Mouse (Mus musculus) heart, adult 2 months (tissue): ENCODE measurements at regions not wholly inside any gene's neighbourhood (a gene's known extent, or its start where the extent isn't known, plus 50 kb on each side); places are given as distances from the start of the nearest gene placed in this dataset.

Experiments
- DNase-seq, 2 experiments: peaks; one replicate each; pipeline ENCODE4 v3.0.0; 2021
- H3K27ac ChIP-seq: fragments of 200-600 bp; 2 replicates; pipeline ENCODE4 v1.8.1; 2022
- H3K27me3 ChIP-seq: fragments of 200-500 bp; 2 replicates; pipeline ENCODE4 v1.6.1; 2012; ENCODE audit warnings: mild to moderate bottlenecking, low read length, inconsistent platforms, mixed read lengths; ENCODE audit not compliant: control insufficient read depth, insufficient read depth
- H3K36me3 ChIP-seq: fragments of 200-500 bp; 2 replicates; pipeline ENCODE4 v1.6.1; 2012; ENCODE audit warnings: low read length, inconsistent platforms; ENCODE audit not compliant: control insufficient read depth, insufficient read depth
- H3K4me1 ChIP-seq: fragments of 200-500 bp; 2 replicates; pipeline ENCODE4 v1.6.1; 2011; ENCODE audit warnings: low read length; ENCODE audit not compliant: control insufficient read depth, insufficient read depth
- H3K4me3 ChIP-seq: fragments of 200-600 bp; 2 replicates; pipeline ENCODE4 v1.8.1; 2022
- H3K79me2 ChIP-seq: fragments of 200-500 bp; replicated peaks from 2 replicates; pipeline ENCODE4 v1.6.1; 2012; ENCODE audit warnings: mild to moderate bottlenecking, inconsistent platforms, low read length, moderate library complexity, mixed read lengths; ENCODE audit not compliant: control insufficient read depth, insufficient read depth
- H3K9ac ChIP-seq: fragments of 200-500 bp; 2 replicates; pipeline ENCODE4 v1.6.1; 2012; ENCODE audit warnings: low read depth, mild to moderate bottlenecking, control low read depth, inconsistent platforms, low read length, mixed read lengths
- CTCF ChIP-seq: fragments of 200-600 bp; IDR thresholded peaks from 2 replicates; pipeline ENCODE4 v1.8.1; 2022; ENCODE audit warnings: antibody characterized with exemption, mild to moderate bottlenecking, moderate library complexity
- EP300 ChIP-seq: fragments of 200-500 bp; IDR thresholded peaks from 2 replicates; pipeline ENCODE4 v1.6.1; 2011; ENCODE audit warnings: low read depth, low read length, control low read depth; ENCODE audit not compliant: insufficient read depth
- POLR2A ChIP-seq: fragments of 200-500 bp; IDR thresholded peaks from 2 replicates; pipeline ENCODE4 v1.6.1; 2011; ENCODE audit warnings: mild to moderate bottlenecking, low read depth, low read length, control low read depth; ENCODE audit not compliant: insufficient read depth
- WGBS: fragments of 180-500 bp; shearing (Covaris S2); methylation state at CpG from one replicate; pipeline ENCODE4 v1.1.7; 2018; 5-methylcytosine and 5-hydroxymethylcytosine counted together
- intact Hi-C: fragments of 180-260 bp; cut with DNase I; formaldehyde crosslinking; loops from one replicate; pipeline ENCODE4 v1.15.1; 2025

- intact Hi-C loops = no loop called here
- Histone ChIP-seq H3K79me2 (no peaks in the 10 kb centered on the region), H3K36me3 (peaks cover 16% of the 10 kb centered on the region), H3K4me3 (no peak overlapping the region), H3K27me3 (no peaks in the 10 kb centered on the region), H3K9ac (no peak overlapping the region), H3K4me1 (peaks cover 14% of the 10 kb centered on the region), H3K27ac (no peak overlapping the region)
- no peak for DNase-seq
- no peak for TF ChIP-seq POLR2A
- 90% methylated on average over 6 of the region's 6 CpGs for WGBS
These were observed 96.6 kb downstream of the Trib2 start for GRCm38 (mm10) chr12:15720171-15720570.

- TF ChIP-seq CTCF = no peak
- no peak for TF ChIP-seq POLR2A
- no peak for TF ChIP-seq EP300
- DNase-seq = peak in 1 of 2 experiments; percentile 32
- H3K36me3 ChIP-seq = peaks cover 16% of the 10 kb centered on the region
- H3K79me2 ChIP-seq = no peaks in the 10 kb centered on the region
- H3K4me1 ChIP-seq = peaks cover 14% of the 10 kb centered on the region
- WGBS = 33% methylated on average over 1 of the region's 1 CpGs
- no peak overlapping the region for H3K9ac ChIP-seq
- no peaks in the 10 kb centered on the region for H3K27me3 ChIP-seq
- intact Hi-C loops = loop anchor here (1.0 to 5.0 kb wide), 7 partner anchors 15 to 288 kb away; no protein-coding TSS in a partner anchor
- H3K4me3 ChIP-seq = no peak overlapping the region
- H3K27ac ChIP-seq = peak overlapping the region; percentile 77
These were observed 97.9 kb downstream of the Trib2 start for GRCm38 (mm10) chr12:15718827-15719226.

- H3K4me3 ChIP-seq = no peak overlapping the region
- TF ChIP-seq CTCF (peak; percentile 55), EP300 (peak; percentile 97), POLR2A (no peak)
- DNase-seq = peak; percentile 66 to 80
- H3K36me3 ChIP-seq = peaks cover 16% of the 10 kb centered on the region
- no peak overlapping the region for H3K9ac ChIP-seq
- intact Hi-C loops = loop anchor here (1.0 to 5.0 kb wide), 7 partner anchors 14 to 289 kb away; no protein-coding TSS in a partner anchor
- 24% methylated on average over 6 of the region's 6 CpGs for WGBS
- no peaks in the 10 kb centered on the region for H3K79me2 ChIP-seq
- peaks cover 14% of the 10 kb centered on the region for H3K4me1 ChIP-seq
- peak overlapping the region; percentile 77 for H3K27ac ChIP-seq
- H3K27me3 ChIP-seq = no peaks in the 10 kb centered on the region
These were observed 98.7 kb downstream of the Trib2 start for GRCm38 (mm10) chr12:15717989-15718388.

- peaks cover 14% of the 10 kb centered on the region for H3K4me1 ChIP-seq
- no peaks in the 10 kb centered on the region for H3K27me3 ChIP-seq
- TF ChIP-seq POLR2A = no peak
- TF ChIP-seq EP300 = no peak
- TF ChIP-seq CTCF = no peak
- intact Hi-C loops = loop anchor here (5.0 kb wide), 3 partner anchors 60 to 290 kb away; no protein-coding TSS in a partner anchor
- no peak overlapping the region for H3K9ac ChIP-seq
- H3K79me2 ChIP-seq = no peaks in the 10 kb centered on the region
- DNase-seq = no peak
- no peak overlapping the region for H3K4me3 ChIP-seq
- H3K27ac ChIP-seq = peak overlapping the region; percentile 77
- WGBS = 52% methylated on average over 3 of the region's 3 CpGs
- H3K36me3 ChIP-seq = peaks cover 13% of the 10 kb centered on the region
These were observed 99.4 kb downstream of the Trib2 start for GRCm38 (mm10) chr12:15717342-15717741.

GRCm38 (mm10) chr12:15713623-15714022 lies 103.1 kb downstream of the Trib2 start:
- peaks cover 10% of the 10 kb centered on the region for H3K4me1 ChIP-seq
- 98% methylated on average over 2 of the region's 2 CpGs for WGBS
- TF ChIP-seq EP300 (no peak), CTCF (no peak), POLR2A (no peak)

GRCm38 (mm10) chr12:15707570-15708095 lies 109.1 kb downstream of the Trib2 start:
- Histone ChIP-seq H3K79me2 (no peaks in the 10 kb centered on the region), H3K27ac (no peak overlapping the region), H3K36me3 (peaks cover 11% of the 10 kb centered on the region), H3K4me3 (no peak overlapping the region), H3K9ac (no peak overlapping the region), H3K27me3 (no peaks in the 10 kb centered on the region), H3K4me1 (peaks cover 11% of the 10 kb centered on the region)
- DNase-seq = no peak
- 91% methylated on average over 6 of the region's 6 CpGs for WGBS
- TF ChIP-seq POLR2A = no peak
- no peak for TF ChIP-seq EP300
- TF ChIP-seq CTCF = no peak
- intact Hi-C loops = loop anchor here (10.0 kb wide), 1 partner anchor 163 kb away; no protein-coding TSS in a partner anchor

More at GRCm38 (mm10) chr12:15713623-15714022, 103.1 kb downstream of the Trib2 start:
- Histone ChIP-seq H3K36me3 (peaks cover 11% of the 10 kb centered on the region), H3K27me3 (no peaks in the 10 kb centered on the region), H3K4me3 (no peak overlapping the region), H3K79me2 (no peaks in the 10 kb centered on the region), H3K9ac (no peak overlapping the region), H3K27ac (no peak overlapping the region)
- intact Hi-C loops = no loop called here
- DNase-seq = no peak
